In genomic region chr4:149166957-149167611, GRCm38 (mm10) we compare ENCODE assay signal across 8 mouse cellular contexts. TPM values are rescaled to one million over a fixed set of nuclear protein-coding genes. Genes with fewer than 3 reads are reported as not detected.
A peak's percentile ranks its signal among the peaks of the same experiment; 100 is the strongest.
DNase-seq lines count a peak whose midpoint lies in the region; ATAC-seq and TF ChIP-seq lines count a peak whose summit lies in the region.

No protein-coding gene starts in this region.

- peak; percentile 38 for DNase-seq in adrenal gland, postnatal 25 days
- DNase-seq in adrenal gland, adult 8-10 months: no peak
- peak; percentile 42 for DNase-seq in MN1 (ENCODE audit: low spot score)
- peak; percentile 61 for DNase-seq in lung, postnatal 0 days (ENCODE audit: low spot score)
- peak; percentile 62 to 64 for DNase-seq in spleen, adult 18-20 months
- DNase-seq in cerebellum, adult 11-12 months: no peak

- H3K4me3 ChIP-seq in forebrain, embryonic 13.5 days: peak overlapping the region; percentile 77
- peak overlapping the region; percentile 92 for H3K4me3 ChIP-seq in kidney, embryonic 14.5 days (ENCODE audit: low read length)
- peak overlapping the region; percentile 72 for H3K4me3 ChIP-seq in lung, postnatal 0 days (ENCODE audit: low read depth, low read length)

- TF ChIP-seq EP300 in lung, postnatal 0 days (IDR thresholded peaks at IDR 0.05): no peak

- H3K27ac ChIP-seq in forebrain, embryonic 13.5 days: peak overlapping the region; percentile 51
- H3K27ac ChIP-seq in kidney, embryonic 14.5 days (ENCODE audit: low read depth, low read length): peak overlapping the region; percentile 77; the same call in 1 of the 2 replicates
- peak overlapping the region; percentile 88 for H3K27ac ChIP-seq in lung, postnatal 0 days (ENCODE audit: low read length)

- peaks cover 18% of the 10 kb centered on the region; the same call in 1 of the 2 replicates for H3K36me3 ChIP-seq in forebrain, embryonic 13.5 days (ENCODE audit: poor library complexity, severe bottlenecking)
- H3K36me3 ChIP-seq in kidney, embryonic 14.5 days (ENCODE audit: control insufficient read depth, insufficient read depth, low read length): peaks cover 24% of the 10 kb centered on the region; the same call in 1 of the 2 replicates
- no peaks in the 10 kb centered on the region for H3K36me3 ChIP-seq in lung, postnatal 0 days (ENCODE audit: insufficient read depth, low read length)

- H3K4me1 ChIP-seq in forebrain, embryonic 13.5 days: peaks cover 19% of the 10 kb centered on the region
- no peaks in the 10 kb centered on the region for H3K4me1 ChIP-seq in kidney, embryonic 14.5 days (ENCODE audit: control insufficient read depth, insufficient read depth, low read length)
- H3K4me1 ChIP-seq in lung, postnatal 0 days (ENCODE audit: insufficient read depth, low read depth, low read length): 0 out of 2 replicates have a peak, but pooled peaks cover 6% of the 10 kb centered on the region

- 2% methylated on average over 27 of the region's 27 CpGs for WGBS in forebrain, embryonic 13.5 days
- under 1% methylated on average over 27 of the region's 27 CpGs for WGBS in kidney, embryonic 14.5 days
- 2% methylated on average over 27 of the region's 27 CpGs for WGBS in lung, postnatal 0 days

- H3K4me2 ChIP-seq in forebrain, embryonic 13.5 days: peak overlapping the region; percentile 70
- peak overlapping the region; percentile 85 for H3K4me2 ChIP-seq in kidney, embryonic 14.5 days (replicated peaks; ENCODE audit: low read depth, low read length)
- peak overlapping the region; percentile 94 for H3K4me2 ChIP-seq in lung, postnatal 0 days (replicated peaks; ENCODE audit: low read depth, low read length)

- H3K27me3 ChIP-seq in forebrain, embryonic 13.5 days: no peaks in the 10 kb centered on the region
- H3K27me3 ChIP-seq in kidney, embryonic 14.5 days (ENCODE audit: control insufficient read depth, insufficient read depth, low read length): no peaks in the 10 kb centered on the region
- no peaks in the 10 kb centered on the region for H3K27me3 ChIP-seq in lung, postnatal 0 days (replicated peaks; ENCODE audit: insufficient read depth, low read length)

- no peaks in the 10 kb centered on the region for H3K9me3 ChIP-seq in forebrain, embryonic 13.5 days (replicated peaks)
- H3K9me3 ChIP-seq in kidney, embryonic 14.5 days (ENCODE audit: control insufficient read depth, low read length): no peaks in the 10 kb centered on the region
- H3K9me3 ChIP-seq in lung, postnatal 0 days (ENCODE audit: low read length): no peaks in the 10 kb centered on the region

- no peak for TF ChIP-seq CTCF in lung, postnatal 0 days (IDR thresholded peaks at IDR 0.05)

- no peak; the same call in 1 of the 2 replicates for ATAC-seq in forebrain, embryonic 13.5 days
- ATAC-seq in kidney, embryonic 14.5 days (ENCODE audit: low FRiP score, low TSS enrichment): peak; percentile 56
- ATAC-seq in lung, postnatal 0 days: peak; percentile 1; the same call in 1 of the 2 replicates

- peak overlapping the region; percentile 65 for H3K9ac ChIP-seq in forebrain, embryonic 13.5 days
- peak overlapping the region; percentile 81 for H3K9ac ChIP-seq in kidney, embryonic 14.5 days (ENCODE audit: low read depth, low read length)
- H3K9ac ChIP-seq in lung, postnatal 0 days (replicated peaks; ENCODE audit: low read depth): peak overlapping the region; percentile 58

RNA-seq across cellular contexts. Expression of gene Pgd, which starts 0.5 kb away (rescaled TPM):
- total RNA-seq in adrenal gland, postnatal 25 days (2021): 303 and 313 TPM in 2 replicates
- total RNA-seq in adrenal gland, adult 8-10 months (2022): 100 to 1,000 TPM; 167 to 272 (median 233) TPM
- polyA plus RNA-seq in forebrain, embryonic 13.5 days (2015; fragmentation: Nextera tagmentation; extraction: Ambion mirVana): 96.4 and 107 TPM in 2 replicates
- 53.6 and 64.7 TPM in 2 replicates for polyA plus RNA-seq in kidney, embryonic 14.5 days (2014; fragmentation: Nextera tagmentation; extraction: Ambion mirVana)
- 113 and 119 TPM in 2 replicates for polyA plus RNA-seq in lung, postnatal 0 days (2015; fragmentation: Nextera tagmentation; extraction: Ambion mirVana)

RNA-seq across cellular contexts. Expression of gene Cenps, which starts 29.7 kb away (rescaled TPM):
- total RNA-seq in adrenal gland, postnatal 25 days (2021): 13.6 and 17.7 TPM in 2 replicates
- 10 to 100 TPM; 10.3 to 21.1 (median 14.9) TPM for total RNA-seq in adrenal gland, adult 8-10 months (2022)
- polyA plus RNA-seq in forebrain, embryonic 13.5 days (2015; fragmentation: Nextera tagmentation; extraction: Ambion mirVana): 38.7 and 40.7 TPM in 2 replicates
- polyA plus RNA-seq in kidney, embryonic 14.5 days (2014; fragmentation: Nextera tagmentation; extraction: Ambion mirVana): 42.2 and 55.3 TPM in 2 replicates
- polyA plus RNA-seq in lung, postnatal 0 days (2015; fragmentation: Nextera tagmentation; extraction: Ambion mirVana): 4.9 and 5.3 TPM in 2 replicates

RNA-seq across cellular contexts. Expression of gene Cort, which starts 40.5 kb away (rescaled TPM):
- 1.5 and 3.0 TPM in 2 replicates for total RNA-seq in adrenal gland, postnatal 25 days (2021)
- total RNA-seq in adrenal gland, adult 8-10 months (2022): 1 to 10 TPM in 3 of 4 experiments, under 1 TPM in 1; 0.90 to 4.7 (median 2.1) TPM
- polyA plus RNA-seq in forebrain, embryonic 13.5 days (2015; fragmentation: Nextera tagmentation; extraction: Ambion mirVana): 0.28 TPM in 1 of 2 replicates, not detected in the other
- polyA plus RNA-seq in kidney, embryonic 14.5 days (2014; fragmentation: Nextera tagmentation; extraction: Ambion mirVana): 0.41 TPM in 1 of 2 replicates, not detected in the other
- 0.18 and 0.21 TPM in 2 replicates for polyA plus RNA-seq in lung, postnatal 0 days (2015; fragmentation: Nextera tagmentation; extraction: Ambion mirVana)

Comparison
In these comparisons a context has a peak if more than half of its experiments do, and no peak if none do; other contexts are left out.
1. DNase-seq: peak in adrenal gland, postnatal 25 days (single experiment), MN1 (single experiment), lung, postnatal 0 days (single experiment) and spleen, adult 18-20 months (2 of 2); none in adrenal gland, adult 8-10 months (single experiment) and cerebellum, adult 11-12 months (single experiment).
2. Peak in every context shown above with its lines, with median percentiles within 50 percentile points of each other: H3K27ac ChIP-seq, H3K4me2 ChIP-seq, H3K4me3 ChIP-seq and H3K9ac ChIP-seq.